Mouse (Mus musculus) 416B (cell line): ENCODE results near the gene Fam129c.
A peak's percentile ranks its signal among the peaks of the same experiment; 100 is the strongest.

Experiments used
- DNase-seq: peaks from one replicate; pipeline ENCODE4 v3.0.0; 2011; ENCODE audit warnings: low read depth

Gene Fam129c

GRCm38 (mm10) chr8:71597451-71597850, at the start of gene Fam129c:
Gene Fam129c, plus strand, starts transcription at chr8:71597648.
- no peak for DNase-seq

GRCm38 (mm10) chr8:71550754-71551153, 46.7 kb upstream of the Fam129c start:
- DNase-seq, result no peak

- DNase-seq, result no peak
Observed at GRCm38 (mm10) chr8:71552770-71553169, 44.7 kb upstream of the Fam129c start.

GRCm38 (mm10) chr8:71554001-71554400, 43.4 kb upstream of the Fam129c start:
- no peak for DNase-seq

- DNase-seq, result no peak
Observed at GRCm38 (mm10) chr8:71554644-71555043, 42.8 kb upstream of the Fam129c start.

- no peak for DNase-seq
Observed at GRCm38 (mm10) chr8:71558071-71558957, 39.1 kb upstream of the Fam129c start, which contains the start of gene Tmem221. Gene Tmem221, minus strand, starts transcription at chr8:71558871.

GRCm38 (mm10) chr8:71558958-71559690, 38.3 kb upstream of the Fam129c start:
- peak; percentile 76 for DNase-seq

- no peak for DNase-seq
Observed at GRCm38 (mm10) chr8:71560071-71560470, 37.4 kb upstream of the Fam129c start.

GRCm38 (mm10) chr8:71560765-71561164, 36.7 kb upstream of the Fam129c start:
- DNase-seq, result no peak

GRCm38 (mm10) chr8:71561401-71561800, 36.0 kb upstream of the Fam129c start:
- DNase-seq, result peak; percentile 88

GRCm38 (mm10) chr8:71562751-71563150, 34.7 kb upstream of the Fam129c start:
- DNase-seq, result peak; percentile 65

GRCm38 (mm10) chr8:71563992-71564391, 33.5 kb upstream of the Fam129c start:
- DNase-seq, result no peak

- no peak for DNase-seq
Observed at GRCm38 (mm10) chr8:71566501-71566900, 30.9 kb upstream of the Fam129c start, which contains the start of gene Nxnl1. Gene Nxnl1, minus strand, starts transcription at chr8:71566601.

GRCm38 (mm10) chr8:71567587-71567986, 29.9 kb upstream of the Fam129c start:
- DNase-seq, result no peak

- no peak for DNase-seq
Observed at GRCm38 (mm10) chr8:71568387-71568937, 29.0 kb upstream of the Fam129c start, which contains the start of gene Slc27a1. Gene Slc27a1, plus strand, starts transcription at chr8:71568882.

- DNase-seq, result no peak
Observed at GRCm38 (mm10) chr8:71568941-71569340, 28.5 kb upstream of the Fam129c start.

GRCm38 (mm10) chr8:71569366-71570290, 27.8 kb upstream of the Fam129c start:
- DNase-seq, result no peak

- DNase-seq, result peak; percentile 91
Observed at GRCm38 (mm10) chr8:71570291-71570954, 27.0 kb upstream of the Fam129c start.

GRCm38 (mm10) chr8:71572077-71572476, 25.4 kb upstream of the Fam129c start:
- DNase-seq, result no peak

- DNase-seq, result peak; percentile 31
Observed at GRCm38 (mm10) chr8:71572847-71573633, 24.4 kb upstream of the Fam129c start.
